Mouse (Mus musculus): Measurements from ENCODE around the gene Trat1. TPM values are rescaled to one million over a fixed set of nuclear protein-coding genes. Genes with fewer than 3 reads are reported as not detected.

Gene Trat1
- polyA plus RNA-seq, 2 experiments: 0.36 TPM; not detected in 1

DNA sequence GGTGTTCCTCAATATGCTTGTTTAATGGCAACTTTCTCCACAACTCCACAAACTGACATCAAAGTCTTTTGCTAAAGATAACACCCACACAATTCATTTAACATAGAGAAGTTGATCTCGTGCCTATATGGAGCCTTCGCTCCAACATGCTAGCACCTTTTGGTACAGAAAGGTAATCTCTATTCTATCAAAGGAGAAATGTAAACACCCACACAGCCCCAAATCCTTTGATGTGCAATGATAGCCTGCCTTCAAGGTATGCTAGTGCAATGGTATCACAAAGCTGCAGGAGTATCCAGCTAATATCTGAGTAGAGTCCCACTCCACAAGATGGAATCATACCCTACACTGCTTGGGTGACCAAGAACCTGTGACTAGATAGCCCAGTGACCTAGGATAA, 26.4 kb downstream of the Trat1 start:
- ATAC-seq (ENCODE audit: low FRiP score, low read depth) (no peak), DNase-seq (ENCODE audit: low spot score) (no peak)
- H3K4me1 ChIP-seq (ENCODE audit: control insufficient read depth, insufficient read depth, low read length): no peaks in the 10 kb centered on the region
- H3K4me2 ChIP-seq (replicated peaks; ENCODE audit: low read depth, low read length, severe bottlenecking): no peak overlapping the region
- H3K27ac ChIP-seq (replicated peaks; ENCODE audit: low read depth, low read length): no peak overlapping the region
- WGBS: 86% methylated on average over 2 of the region's 2 CpGs
- no peaks in the 10 kb centered on the region for H3K9me3 ChIP-seq (ENCODE audit: control insufficient read depth, low read length)
- TF ChIP-seq POLR2A (IDR thresholded peaks at IDR 0.05; ENCODE audit: borderline replicate concordance, extremely low read depth, insufficient read depth, insufficient read length): no peak
- H3K4me3 ChIP-seq (replicated peaks; ENCODE audit: low read length): no peak overlapping the region
- no peaks in the 10 kb centered on the region for H3K36me3 ChIP-seq (ENCODE audit: control insufficient read depth, insufficient read depth, low read length)
- H3K9ac ChIP-seq (ENCODE audit: low read depth, low read length, severe bottlenecking): no peak overlapping the region
- H3K27me3 ChIP-seq (ENCODE audit: control insufficient read depth, insufficient read depth, low read length): no peaks in the 10 kb centered on the region

DNA sequence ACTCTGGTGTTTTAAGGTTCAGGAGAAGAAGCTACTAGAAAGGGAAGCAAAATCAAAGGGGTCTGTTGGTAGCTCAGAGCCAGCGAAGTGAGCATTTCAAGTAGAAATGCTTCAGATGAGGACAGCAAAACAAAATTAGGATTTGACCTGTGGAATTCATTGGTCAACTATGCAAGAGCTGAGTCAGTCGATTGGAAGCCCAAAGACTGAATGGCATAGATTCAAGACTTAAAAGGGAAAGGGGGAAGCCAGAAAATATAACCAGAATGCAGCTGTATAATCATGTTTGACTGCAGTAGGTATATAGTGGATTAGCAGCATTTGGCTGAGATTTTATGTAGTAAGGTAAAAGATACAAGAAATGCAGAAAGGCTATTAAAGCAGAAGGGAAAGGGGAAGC, 26.8 kb downstream of the Trat1 start:
- no peak overlapping the region for H3K27ac ChIP-seq (replicated peaks; ENCODE audit: low read depth, low read length)
- H3K4me1 ChIP-seq (ENCODE audit: control insufficient read depth, insufficient read depth, low read length): no peaks in the 10 kb centered on the region
- H3K4me3 ChIP-seq (replicated peaks; ENCODE audit: low read length): no peak overlapping the region
- H3K4me2 ChIP-seq (replicated peaks; ENCODE audit: low read depth, low read length, severe bottlenecking): no peak overlapping the region
- H3K27me3 ChIP-seq (ENCODE audit: control insufficient read depth, insufficient read depth, low read length): no peaks in the 10 kb centered on the region
- ATAC-seq (ENCODE audit: low FRiP score, low read depth) (no peak), DNase-seq (ENCODE audit: low spot score) (no peak)
- H3K9ac ChIP-seq (ENCODE audit: low read depth, low read length, severe bottlenecking): no peak overlapping the region
- TF ChIP-seq POLR2A (IDR thresholded peaks at IDR 0.05; ENCODE audit: borderline replicate concordance, extremely low read depth, insufficient read depth, insufficient read length): no peak
- 76% methylated on average over 2 of the region's 2 CpGs for WGBS
- H3K9me3 ChIP-seq (ENCODE audit: control insufficient read depth, low read length): no peaks in the 10 kb centered on the region
- H3K36me3 ChIP-seq (ENCODE audit: control insufficient read depth, insufficient read depth, low read length): no peaks in the 10 kb centered on the region

GRCm38 (mm10) chr16:48741549-48741948, 30.3 kb downstream of the Trat1 start:
- H3K4me3 ChIP-seq (replicated peaks; ENCODE audit: low read length): no peak overlapping the region
- no peaks in the 10 kb centered on the region for H3K36me3 ChIP-seq (ENCODE audit: control insufficient read depth, insufficient read depth, low read length)
- no peaks in the 10 kb centered on the region for H3K27me3 ChIP-seq (ENCODE audit: control insufficient read depth, insufficient read depth, low read length)
- no peak for ATAC-seq (ENCODE audit: low FRiP score, low read depth)
- H3K9ac ChIP-seq (ENCODE audit: low read depth, low read length, severe bottlenecking): no peak overlapping the region
- H3K4me2 ChIP-seq (replicated peaks; ENCODE audit: low read depth, low read length, severe bottlenecking): no peak overlapping the region
- no peak overlapping the region for H3K27ac ChIP-seq (replicated peaks; ENCODE audit: low read depth, low read length)
- WGBS: 42% methylated on average over 3 of the region's 3 CpGs
- no peaks in the 10 kb centered on the region for H3K9me3 ChIP-seq (ENCODE audit: control insufficient read depth, low read length)
- H3K4me1 ChIP-seq (ENCODE audit: control insufficient read depth, insufficient read depth, low read length): no peaks in the 10 kb centered on the region
- DNase-seq (ENCODE audit: low spot score): no peak
- no peak for TF ChIP-seq POLR2A (IDR thresholded peaks at IDR 0.05; ENCODE audit: borderline replicate concordance, extremely low read depth, insufficient read depth, insufficient read length)

DNA sequence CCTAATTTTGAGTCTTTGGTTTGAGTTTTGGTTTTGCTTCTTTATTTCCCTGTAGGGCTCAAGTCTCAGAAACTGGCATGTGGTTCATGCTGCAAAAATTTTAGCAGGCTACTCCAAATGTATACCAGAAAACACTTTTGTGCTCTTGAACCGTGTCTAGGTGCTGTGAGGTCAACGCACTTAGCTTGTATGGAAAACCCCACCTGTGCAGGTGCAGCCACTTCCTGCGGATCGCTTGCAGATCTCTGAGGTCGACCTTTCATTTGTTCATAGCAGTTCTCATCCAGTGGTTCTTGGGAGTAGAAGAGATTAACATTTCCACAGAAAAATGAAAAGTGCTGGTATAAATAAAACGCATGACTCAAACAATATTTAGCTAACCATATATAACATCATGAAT, 31.8 kb downstream of the Trat1 start:
- no peaks in the 10 kb centered on the region for H3K27me3 ChIP-seq (ENCODE audit: control insufficient read depth, insufficient read depth, low read length)
- 87% methylated on average over 6 of the region's 6 CpGs for WGBS
- H3K27ac ChIP-seq (replicated peaks; ENCODE audit: low read depth, low read length): no peak overlapping the region
- no peaks in the 10 kb centered on the region for H3K36me3 ChIP-seq (ENCODE audit: control insufficient read depth, insufficient read depth, low read length)
- TF ChIP-seq POLR2A (IDR thresholded peaks at IDR 0.05; ENCODE audit: borderline replicate concordance, extremely low read depth, insufficient read depth, insufficient read length): no peak
- no peaks in the 10 kb centered on the region for H3K4me1 ChIP-seq (ENCODE audit: control insufficient read depth, insufficient read depth, low read length)
- no peak overlapping the region for H3K4me3 ChIP-seq (replicated peaks; ENCODE audit: low read length)
- H3K4me2 ChIP-seq (replicated peaks; ENCODE audit: low read depth, low read length, severe bottlenecking): no peak overlapping the region
- ATAC-seq (ENCODE audit: low FRiP score, low read depth): no peak
- DNase-seq (ENCODE audit: low spot score): no peak
- H3K9me3 ChIP-seq (ENCODE audit: control insufficient read depth, low read length): no peaks in the 10 kb centered on the region
- no peak overlapping the region for H3K9ac ChIP-seq (ENCODE audit: low read depth, low read length, severe bottlenecking)

DNA sequence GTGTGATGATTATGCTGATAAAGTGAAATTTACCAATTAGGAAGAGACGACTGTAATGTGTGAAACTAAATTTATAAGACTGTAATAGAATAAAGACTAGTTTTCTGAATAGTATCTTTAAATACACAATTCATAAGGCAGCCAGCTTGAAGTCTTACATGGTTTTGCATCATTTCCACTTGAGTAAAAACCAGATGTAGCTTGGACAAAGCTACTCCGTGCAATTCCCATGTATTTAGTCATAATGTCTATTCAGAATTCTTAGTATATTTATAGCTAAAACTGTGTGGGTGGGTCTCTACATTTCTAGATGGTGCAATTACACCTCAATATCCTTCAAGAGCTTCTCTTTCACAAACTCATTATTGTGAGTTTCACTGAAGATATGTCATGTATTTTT, 33.4 kb downstream of the Trat1 start:
- DNase-seq (ENCODE audit: low spot score) (no peak), ATAC-seq (ENCODE audit: low FRiP score, low read depth) (no peak)
- Histone ChIP-seq H3K4me2 (replicated peaks; ENCODE audit: low read depth, low read length, severe bottlenecking) (no peak overlapping the region), H3K9me3 (ENCODE audit: control insufficient read depth, low read length) (no peaks in the 10 kb centered on the region), H3K9ac (ENCODE audit: low read depth, low read length, severe bottlenecking) (no peak overlapping the region), H3K4me3 (replicated peaks; ENCODE audit: low read length) (no peak overlapping the region), H3K27me3 (ENCODE audit: control insufficient read depth, insufficient read depth, low read length) (no peaks in the 10 kb centered on the region), H3K36me3 (ENCODE audit: control insufficient read depth, insufficient read depth, low read length) (no peaks in the 10 kb centered on the region), H3K27ac (replicated peaks; ENCODE audit: low read depth, low read length) (no peak overlapping the region), H3K4me1 (ENCODE audit: control insufficient read depth, insufficient read depth, low read length) (no peaks in the 10 kb centered on the region)
- WGBS: 83% methylated on average over 2 of the region's 2 CpGs
- no peak for TF ChIP-seq POLR2A (IDR thresholded peaks at IDR 0.05; ENCODE audit: borderline replicate concordance, extremely low read depth, insufficient read depth, insufficient read length)

DNA sequence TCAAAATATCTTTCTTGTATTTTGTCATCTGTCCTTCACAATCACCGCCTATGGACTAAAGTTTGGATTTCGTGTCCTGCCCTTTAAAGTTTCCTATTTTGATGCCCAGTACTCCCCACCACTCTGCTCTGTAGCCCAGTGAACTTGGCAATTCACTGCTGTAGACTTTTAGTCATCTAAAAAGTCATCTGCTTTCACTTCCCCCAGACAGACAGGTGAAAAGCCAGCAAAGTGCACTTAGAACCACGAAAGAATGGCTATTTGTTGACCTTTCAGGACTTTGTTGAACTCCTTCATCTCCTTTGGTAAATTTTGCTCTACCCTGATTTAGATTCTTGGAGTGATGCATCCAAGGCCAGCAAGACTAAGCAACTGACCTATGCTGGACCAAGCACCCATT, 34.9 kb downstream of the Trat1 start:
- no peaks in the 10 kb centered on the region for H3K27me3 ChIP-seq (ENCODE audit: control insufficient read depth, insufficient read depth, low read length)

More for the DNA sequence above, 34.9 kb downstream of the Trat1 start:
- Histone ChIP-seq H3K4me2 (replicated peaks; ENCODE audit: low read depth, low read length, severe bottlenecking) (no peak overlapping the region), H3K4me1 (ENCODE audit: control insufficient read depth, insufficient read depth, low read length) (no peaks in the 10 kb centered on the region), H3K9ac (ENCODE audit: low read depth, low read length, severe bottlenecking) (no peak overlapping the region), H3K27ac (replicated peaks; ENCODE audit: low read depth, low read length) (no peak overlapping the region), H3K9me3 (ENCODE audit: control insufficient read depth, low read length) (no peaks in the 10 kb centered on the region), H3K36me3 (ENCODE audit: control insufficient read depth, insufficient read depth, low read length) (no peaks in the 10 kb centered on the region), H3K4me3 (replicated peaks; ENCODE audit: low read length) (no peak overlapping the region)
- DNase-seq (ENCODE audit: low spot score) (no peak), ATAC-seq (ENCODE audit: low FRiP score, low read depth) (no peak)
- TF ChIP-seq POLR2A (IDR thresholded peaks at IDR 0.05; ENCODE audit: borderline replicate concordance, extremely low read depth, insufficient read depth, insufficient read length): no peak
- 82% methylated on average over 3 of the region's 3 CpGs for WGBS

Measured in limb, embryonic 14.5 days (tissue).